Mouse (Mus musculus): ENCODE results near the gene Hs6st3. TPM values are rescaled to one million over a fixed set of nuclear protein-coding genes. Genes with fewer than 3 reads are reported as not detected.

The Hs6st3 gene
- polyA plus RNA-seq, 1 experiment = 1.2 TPM

DNA sequence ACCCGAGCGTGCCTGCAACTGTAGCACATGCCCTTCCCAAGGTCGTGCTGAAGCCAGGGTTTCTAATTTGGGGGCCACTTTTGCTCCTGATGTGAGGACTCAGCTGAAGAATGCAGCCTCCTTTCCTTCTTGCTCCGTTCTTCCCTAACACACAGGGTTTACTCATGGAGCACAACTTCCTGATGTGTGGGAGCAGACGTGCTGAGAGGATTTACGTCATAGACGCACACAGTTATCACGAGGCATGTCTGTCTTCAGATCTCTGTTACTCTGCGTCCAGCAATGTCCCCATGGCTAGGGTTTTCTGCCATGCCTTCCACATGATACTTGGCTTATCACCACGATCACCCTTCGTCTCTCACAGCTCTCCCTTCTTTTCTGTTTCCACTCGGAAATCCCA is 709.4 kb downstream of the Hs6st3 start:
- no peak for TF ChIP-seq EP300 (IDR thresholded peaks at IDR 0.05; ENCODE audit: insufficient read depth, low read depth, low read length)
- TF ChIP-seq POLR2A (IDR thresholded peaks at IDR 0.05; ENCODE audit: insufficient read depth, low read length) = no peak
- no peak for TF ChIP-seq CTCF (IDR thresholded peaks at IDR 0.05; ENCODE audit: low read depth, low read length)
- no peak overlapping the region for H3K9ac ChIP-seq (ENCODE audit: low read depth, poor library complexity, severe bottlenecking)
- no peak overlapping the region for H3K27ac ChIP-seq (ENCODE audit: insufficient read depth, low read length)
- no peak overlapping the region for H3K4me3 ChIP-seq (ENCODE audit: low read depth, low read length)
- H3K4me1 ChIP-seq (ENCODE audit: control insufficient read depth, insufficient read depth, low read length) = peaks cover 2% of the 10 kb centered on the region
- no peaks in the 10 kb centered on the region for H3K27me3 ChIP-seq (ENCODE audit: control insufficient read depth, insufficient read depth, low read length, poor library complexity, severe bottlenecking)
- no peaks in the 10 kb centered on the region; the same call in 1 of the 2 replicates for H3K9me3 ChIP-seq (replicated peaks; ENCODE audit: control insufficient read depth, insufficient read depth, low read length, poor library complexity, severe bottlenecking)
- no peaks in the 10 kb centered on the region for H3K36me3 ChIP-seq (ENCODE audit: control insufficient read depth, insufficient read depth, low read length, poor library complexity, severe bottlenecking)

DNA sequence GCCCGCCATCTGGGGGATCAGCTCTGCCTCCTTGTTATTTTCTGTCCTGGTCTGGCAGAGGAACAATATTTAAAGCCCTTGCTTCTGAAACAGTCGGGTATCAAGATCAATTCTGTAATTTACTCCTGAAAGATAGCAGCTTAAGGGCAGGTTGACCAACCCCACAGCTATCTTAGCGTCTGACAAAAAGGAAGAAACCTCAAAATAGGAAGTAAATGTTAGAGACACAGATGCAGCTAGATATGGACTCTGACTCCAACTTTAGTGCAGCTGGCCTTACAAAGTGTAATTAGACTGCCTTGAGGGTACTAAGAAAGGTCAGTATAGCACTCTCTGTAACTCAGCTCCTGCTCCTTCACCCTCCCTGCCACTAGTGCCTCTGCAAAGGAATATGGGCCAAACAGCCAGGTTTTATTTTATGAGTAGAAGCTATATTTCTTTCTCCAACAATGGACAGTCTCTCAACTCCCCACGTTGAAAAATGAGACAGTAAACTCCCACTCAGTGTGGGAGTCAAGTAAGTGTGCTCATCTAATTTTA is 710.7 kb downstream of the Hs6st3 start:
- Histone ChIP-seq H3K27me3 (ENCODE audit: control insufficient read depth, insufficient read depth, low read length, poor library complexity, severe bottlenecking) (no peaks in the 10 kb centered on the region), H3K9ac (ENCODE audit: low read depth, poor library complexity, severe bottlenecking) (no peak overlapping the region), H3K4me3 (ENCODE audit: low read depth, low read length) (no peak overlapping the region), H3K9me3 (replicated peaks; ENCODE audit: control insufficient read depth, insufficient read depth, low read length, poor library complexity, severe bottlenecking) (no peaks in the 10 kb centered on the region; the same call in 1 of the 2 replicates), H3K27ac (ENCODE audit: insufficient read depth, low read length) (no peak overlapping the region), H3K36me3 (ENCODE audit: control insufficient read depth, insufficient read depth, low read length, poor library complexity, severe bottlenecking) (no peaks in the 10 kb centered on the region), H3K4me1 (ENCODE audit: control insufficient read depth, insufficient read depth, low read length) (peaks cover 2% of the 10 kb centered on the region)
- TF ChIP-seq POLR2A (IDR thresholded peaks at IDR 0.05; ENCODE audit: insufficient read depth, low read length) (no peak), EP300 (IDR thresholded peaks at IDR 0.05; ENCODE audit: insufficient read depth, low read depth, low read length) (no peak), CTCF (IDR thresholded peaks at IDR 0.05; ENCODE audit: low read depth, low read length) (no peak)

DNA sequence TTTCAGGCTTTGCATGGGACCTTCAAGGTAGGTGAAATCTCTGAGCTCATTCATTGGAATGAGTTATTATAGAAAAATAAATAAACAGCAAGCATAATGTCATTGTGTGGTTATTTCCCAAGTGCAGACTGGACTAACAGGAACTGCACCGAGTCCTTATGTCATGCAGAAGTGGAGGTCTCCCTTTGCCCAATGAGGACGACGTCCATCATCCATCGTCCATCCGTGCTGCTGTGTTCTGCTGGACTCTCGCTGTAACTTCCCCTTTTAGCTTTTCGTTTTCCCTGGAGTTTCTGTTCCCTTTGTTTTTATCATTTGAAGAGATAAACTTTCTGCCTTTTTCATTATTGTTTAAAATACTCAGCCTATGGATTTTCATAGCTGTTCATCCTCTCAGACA is 711.2 kb downstream of the Hs6st3 start:
- no peaks in the 10 kb centered on the region; the same call in 1 of the 2 replicates for H3K9me3 ChIP-seq (replicated peaks; ENCODE audit: control insufficient read depth, insufficient read depth, low read length, poor library complexity, severe bottlenecking)
- no peaks in the 10 kb centered on the region for H3K36me3 ChIP-seq (ENCODE audit: control insufficient read depth, insufficient read depth, low read length, poor library complexity, severe bottlenecking)
- no peak overlapping the region for H3K9ac ChIP-seq (ENCODE audit: low read depth, poor library complexity, severe bottlenecking)
- no peak overlapping the region for H3K27ac ChIP-seq (ENCODE audit: insufficient read depth, low read length)
- H3K27me3 ChIP-seq (ENCODE audit: control insufficient read depth, insufficient read depth, low read length, poor library complexity, severe bottlenecking) = no peaks in the 10 kb centered on the region
- no peak overlapping the region for H3K4me3 ChIP-seq (ENCODE audit: low read depth, low read length)
- TF ChIP-seq EP300 (IDR thresholded peaks at IDR 0.05; ENCODE audit: insufficient read depth, low read depth, low read length) (no peak), POLR2A (IDR thresholded peaks at IDR 0.05; ENCODE audit: insufficient read depth, low read length) (no peak), CTCF (IDR thresholded peaks at IDR 0.05; ENCODE audit: low read depth, low read length) (no peak)
- H3K4me1 ChIP-seq (ENCODE audit: control insufficient read depth, insufficient read depth, low read length) = peaks cover 2% of the 10 kb centered on the region

DNA sequence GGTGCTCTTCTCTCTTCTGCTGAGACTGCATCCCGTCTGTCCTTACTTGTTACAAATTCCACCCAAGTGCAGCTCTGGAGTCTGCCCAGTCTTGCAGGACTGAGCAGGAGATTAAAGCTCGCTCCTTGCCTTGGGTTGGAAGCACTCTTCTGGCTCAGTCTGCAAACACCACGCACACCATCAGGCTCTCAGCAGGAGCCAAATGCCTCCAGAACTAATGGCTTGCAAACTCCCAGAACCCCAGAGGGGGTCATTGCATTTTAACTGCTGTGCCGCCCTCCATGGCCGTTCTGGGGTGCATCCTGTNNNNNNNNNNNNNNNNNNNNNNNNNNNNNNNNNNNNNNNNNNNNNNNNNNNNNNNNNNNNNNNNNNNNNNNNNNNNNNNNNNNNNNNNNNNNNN is 714.0 kb downstream of the Hs6st3 start:
- TF ChIP-seq CTCF (IDR thresholded peaks at IDR 0.05; ENCODE audit: low read depth, low read length) (no peak), EP300 (IDR thresholded peaks at IDR 0.05; ENCODE audit: insufficient read depth, low read depth, low read length) (no peak), POLR2A (IDR thresholded peaks at IDR 0.05; ENCODE audit: insufficient read depth, low read length) (no peak)
- Histone ChIP-seq H3K4me3 (ENCODE audit: low read depth, low read length) (no peak overlapping the region), H3K27me3 (ENCODE audit: control insufficient read depth, insufficient read depth, low read length, poor library complexity, severe bottlenecking) (no peaks in the 10 kb centered on the region), H3K27ac (ENCODE audit: insufficient read depth, low read length) (no peak overlapping the region), H3K9me3 (replicated peaks; ENCODE audit: control insufficient read depth, insufficient read depth, low read length, poor library complexity, severe bottlenecking) (no peaks in the 10 kb centered on the region), H3K36me3 (ENCODE audit: control insufficient read depth, insufficient read depth, low read length, poor library complexity, severe bottlenecking) (no peaks in the 10 kb centered on the region), H3K4me1 (ENCODE audit: control insufficient read depth, insufficient read depth, low read length) (peaks cover 2% of the 10 kb centered on the region), H3K9ac (ENCODE audit: low read depth, poor library complexity, severe bottlenecking) (no peak overlapping the region)

DNA sequence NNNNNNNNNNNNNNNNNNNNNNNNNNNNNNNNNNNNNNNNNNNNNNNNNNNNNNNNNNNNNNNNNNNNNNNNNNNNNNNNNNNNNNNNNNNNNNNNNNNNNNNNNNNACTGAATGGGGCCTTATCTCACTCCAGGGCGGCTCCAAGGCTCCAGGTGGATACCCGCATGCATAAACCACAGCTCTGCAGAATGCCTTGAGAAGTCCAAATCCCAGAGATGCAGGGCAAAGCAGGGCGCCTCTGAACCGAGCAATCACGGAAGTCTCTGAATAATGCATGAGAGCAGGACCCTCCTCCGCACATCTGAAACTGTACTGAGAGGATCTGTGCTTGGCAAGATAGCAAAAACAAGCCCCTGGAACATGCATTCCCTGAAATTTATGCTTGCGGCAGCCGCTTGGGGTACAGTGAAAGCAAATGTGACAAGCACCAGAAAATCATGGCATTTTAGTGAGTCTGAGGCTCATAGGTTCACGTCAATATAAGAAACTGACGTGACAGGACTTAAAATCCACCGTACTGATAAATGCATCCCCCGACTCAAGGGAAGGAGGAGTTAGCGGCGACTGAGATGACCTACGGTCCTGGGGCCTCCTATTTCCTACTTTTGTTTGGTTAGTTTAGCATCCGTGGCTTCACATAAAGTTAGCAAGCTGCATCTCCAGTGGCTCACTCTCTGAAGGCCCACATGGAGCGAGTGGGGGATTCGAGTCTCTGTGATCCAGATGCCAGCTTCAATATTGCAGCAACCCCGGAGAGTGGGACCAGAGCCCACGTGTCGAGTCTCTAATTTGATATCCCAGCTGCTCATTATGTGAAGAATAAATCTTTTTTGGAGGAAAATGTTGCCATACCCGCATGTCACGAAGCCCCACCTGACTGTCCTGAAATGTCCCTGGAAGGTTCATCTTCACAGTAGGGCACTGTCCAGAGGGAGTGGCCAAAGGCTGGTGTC is 719.5 kb downstream of the Hs6st3 start:
- TF ChIP-seq CTCF (IDR thresholded peaks at IDR 0.05; ENCODE audit: low read depth, low read length) (no peak), POLR2A (IDR thresholded peaks at IDR 0.05; ENCODE audit: insufficient read depth, low read length) (no peak), EP300 (IDR thresholded peaks at IDR 0.05; ENCODE audit: insufficient read depth, low read depth, low read length) (no peak)
- H3K4me1 ChIP-seq (ENCODE audit: control insufficient read depth, insufficient read depth, low read length) = no peaks in the 10 kb centered on the region
- no peak overlapping the region for H3K27ac ChIP-seq (ENCODE audit: insufficient read depth, low read length)
- no peaks in the 10 kb centered on the region for H3K36me3 ChIP-seq (ENCODE audit: control insufficient read depth, insufficient read depth, low read length, poor library complexity, severe bottlenecking)
- no peak overlapping the region for H3K4me3 ChIP-seq (ENCODE audit: low read depth, low read length)
- H3K9ac ChIP-seq (ENCODE audit: low read depth, poor library complexity, severe bottlenecking) = no peak overlapping the region
- no peaks in the 10 kb centered on the region for H3K9me3 ChIP-seq (replicated peaks; ENCODE audit: control insufficient read depth, insufficient read depth, low read length, poor library complexity, severe bottlenecking)
- no peaks in the 10 kb centered on the region for H3K27me3 ChIP-seq (ENCODE audit: control insufficient read depth, insufficient read depth, low read length, poor library complexity, severe bottlenecking)

DNA sequence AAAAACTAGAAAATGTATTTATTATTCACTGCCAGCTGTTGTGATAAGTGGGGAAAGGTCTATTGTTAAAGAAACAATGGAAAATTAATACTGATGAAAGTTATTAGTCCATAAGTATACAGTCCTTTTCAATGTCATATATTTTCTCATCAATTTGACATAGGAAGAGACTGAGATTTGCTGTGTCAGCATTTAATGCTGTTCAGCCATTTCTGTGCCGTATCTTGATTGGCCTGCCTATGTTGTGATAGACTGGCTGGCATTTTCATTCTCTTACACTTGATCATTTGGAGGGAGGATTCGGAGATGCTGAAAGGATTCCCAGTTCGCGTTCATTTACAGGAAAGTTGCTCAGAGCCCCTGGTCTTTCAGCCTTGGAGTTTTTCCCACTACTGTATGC is 735.5 kb downstream of the Hs6st3 start:
- Histone ChIP-seq H3K9me3 (replicated peaks; ENCODE audit: control insufficient read depth, insufficient read depth, low read length, poor library complexity, severe bottlenecking) (0 out of 2 replicates have a peak, but pooled peaks cover 3% of the 10 kb centered on the region), H3K36me3 (ENCODE audit: control insufficient read depth, insufficient read depth, low read length, poor library complexity, severe bottlenecking) (no peaks in the 10 kb centered on the region), H3K9ac (ENCODE audit: low read depth, poor library complexity, severe bottlenecking) (no peak overlapping the region), H3K27me3 (ENCODE audit: control insufficient read depth, insufficient read depth, low read length, poor library complexity, severe bottlenecking) (no peaks in the 10 kb centered on the region), H3K4me3 (ENCODE audit: low read depth, low read length) (no peak overlapping the region), H3K27ac (ENCODE audit: insufficient read depth, low read length) (no peak overlapping the region), H3K4me1 (ENCODE audit: control insufficient read depth, insufficient read depth, low read length) (no peaks in the 10 kb centered on the region)
- TF ChIP-seq EP300 (IDR thresholded peaks at IDR 0.05; ENCODE audit: insufficient read depth, low read depth, low read length) = no peak
- TF ChIP-seq CTCF (IDR thresholded peaks at IDR 0.05; ENCODE audit: low read depth, low read length) = no peak
- no peak for TF ChIP-seq POLR2A (IDR thresholded peaks at IDR 0.05; ENCODE audit: insufficient read depth, low read length)

Data from ES-Bruce4 (cell line).